Mouse (Mus musculus): ENCODE measurements around the gene Cnih3.

DNA sequence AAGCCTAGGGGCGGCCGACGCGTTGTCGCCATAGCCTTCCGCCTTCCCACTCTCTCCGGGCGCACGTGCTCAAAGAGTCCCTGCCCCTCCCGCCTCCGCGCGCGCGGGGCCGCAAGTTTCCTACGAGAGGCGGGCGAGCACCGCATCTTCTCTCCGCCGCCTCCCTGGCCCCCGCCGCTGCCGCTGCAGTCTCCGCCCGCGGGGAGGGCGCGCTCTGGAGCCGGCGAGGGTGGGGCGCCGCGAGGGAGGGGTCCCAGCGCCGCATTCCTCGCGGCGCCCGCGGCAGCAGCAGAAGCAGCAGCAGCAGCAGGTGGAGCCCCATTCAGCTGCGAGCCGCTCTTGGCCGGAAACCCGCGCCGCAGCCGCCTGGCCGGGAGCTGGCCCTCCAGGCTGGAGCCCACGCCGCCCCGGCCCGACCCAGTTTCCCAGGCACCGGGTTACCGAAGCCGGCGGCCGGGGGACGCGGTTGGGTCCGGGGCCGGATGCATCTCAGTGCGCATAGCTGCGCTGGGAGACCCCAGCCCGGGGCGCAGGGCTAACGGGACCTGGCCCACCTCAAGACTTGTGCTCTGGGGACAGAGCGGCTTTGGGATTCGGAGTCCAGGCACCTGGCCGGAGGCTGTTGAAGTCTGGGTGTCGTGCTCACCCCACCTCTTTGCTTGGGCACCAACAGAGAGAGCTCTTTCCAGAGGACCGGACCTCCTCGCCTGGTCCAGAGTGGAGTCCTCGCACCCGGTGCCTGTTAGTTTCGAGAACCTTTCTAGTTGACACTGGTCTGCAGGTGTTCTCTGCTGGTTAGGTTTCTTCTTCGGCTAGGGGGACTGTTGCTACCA, at the start of gene Cnih3:
- TF ChIP-seq CTCF (IDR thresholded peaks at IDR 0.05; ENCODE audit: low read depth, low read length) (no peak), GATA1 (IDR thresholded peaks at IDR 0.05; ENCODE audit: borderline replicate concordance, low read length) (no peak), POLR2AphosphoS5 (IDR thresholded peaks at IDR 0.05; ENCODE audit: insufficient replicate concordance, low read depth, low read length) (no peak), TAL1 (conservative IDR thresholded peaks at IDR 0.05; ENCODE audit: low read depth, low read length) (no peak), GATA2 (IDR thresholded peaks at IDR 0.05; ENCODE audit: borderline replicate concordance, low read depth, low read length) (no peak)

Measured in G1E (cell line).